Mouse (Mus musculus) liver, adult 2 months (tissue): ENCODE results near the gene Rnf212. TPM values are rescaled to one million over a fixed set of nuclear protein-coding genes. Genes with fewer than 3 reads are reported as not detected.

Source experiments
- DNase-seq: peaks from one replicate; pipeline ENCODE4 v3.0.0-alpha.2; 2011; ENCODE audit warnings: low read depth, low spot score; ENCODE audit errors: extremely low read depth
- H3K27ac ChIP-seq: fragments of 200-500 bp; replicated peaks from 2 replicates; pipeline ENCODE4 v1.5.1; 2012; ENCODE audit warnings: low read depth, mild to moderate bottlenecking, control low read depth, inconsistent platforms, low read length; ENCODE audit not compliant: insufficient read depth
- H3K27me3 ChIP-seq: fragments of 200-500 bp; 2 replicates; pipeline ENCODE4 v1.6.1; 2012; ENCODE audit warnings: mild to moderate bottlenecking, moderate library complexity, low read length, inconsistent platforms; ENCODE audit not compliant: control insufficient read depth, insufficient read depth
- H3K36me3 ChIP-seq: fragments of 200-500 bp; 2 replicates; pipeline ENCODE4 v1.6.1; 2012; ENCODE audit warnings: low read length, inconsistent platforms; ENCODE audit not compliant: control insufficient read depth, insufficient read depth
- H3K4me1 ChIP-seq: fragments of 200-500 bp; 2 replicates; pipeline ENCODE4 v1.6.1; 2011; ENCODE audit warnings: low read length; ENCODE audit not compliant: control insufficient read depth, insufficient read depth
- H3K4me3 ChIP-seq: fragments of 200-500 bp; 2 replicates; pipeline ENCODE4 v1.5.1; 2011; ENCODE audit warnings: low read depth, mild to moderate bottlenecking, control low read depth, low read length, moderate library complexity; ENCODE audit not compliant: insufficient read depth
- H3K79me2 ChIP-seq: fragments of 200-500 bp; 2 replicates; pipeline ENCODE4 v1.6.1; 2012; ENCODE audit warnings: inconsistent platforms, mild to moderate bottlenecking, low read length, moderate library complexity; ENCODE audit not compliant: control insufficient read depth, insufficient read depth
- H3K9ac ChIP-seq: fragments of 200-500 bp; 2 replicates; pipeline ENCODE4 v1.6.1; 2012; ENCODE audit warnings: low read depth, mild to moderate bottlenecking, control low read depth, inconsistent platforms, low read length
- CTCF ChIP-seq: fragments of 200-500 bp; IDR thresholded peaks from 2 replicates; pipeline ENCODE4 v1.5.1; 2011; ENCODE audit warnings: low read depth, low read length, control low read depth
- POLR2A ChIP-seq: fragments of 200-500 bp; IDR thresholded peaks from 2 replicates; pipeline ENCODE4 v1.6.1; 2011; ENCODE audit warnings: low read length, control low read depth; ENCODE audit not compliant: insufficient read depth; ENCODE audit errors: extremely low read depth
- WGBS: fragments of 180-500 bp; shearing (Covaris S2); methylation state at CpG from one replicate; pipeline ENCODE4 v1.1.7; 2018; 5-methylcytosine and 5-hydroxymethylcytosine counted together
- polyA plus RNA-seq: library from polyadenylated mRNA; depleted of rRNA; stranded (reverse); fragments of >200 nt; gene quantifications from 2 replicates; pipeline ENCODE4 v1.2.3, GENCODE M21; 2012; rRNA removed
- total RNA-seq: library from RNA; depleted of rRNA; stranded (reverse); fragments of >200 nt; gene quantifications from 2 replicates; pipeline ENCODE4 v1.2.3, GENCODE M21; 2014; rRNA removed

Gene Rnf212
- total and polyA plus RNA-seq, 2 experiments, result not detected

DNA sequence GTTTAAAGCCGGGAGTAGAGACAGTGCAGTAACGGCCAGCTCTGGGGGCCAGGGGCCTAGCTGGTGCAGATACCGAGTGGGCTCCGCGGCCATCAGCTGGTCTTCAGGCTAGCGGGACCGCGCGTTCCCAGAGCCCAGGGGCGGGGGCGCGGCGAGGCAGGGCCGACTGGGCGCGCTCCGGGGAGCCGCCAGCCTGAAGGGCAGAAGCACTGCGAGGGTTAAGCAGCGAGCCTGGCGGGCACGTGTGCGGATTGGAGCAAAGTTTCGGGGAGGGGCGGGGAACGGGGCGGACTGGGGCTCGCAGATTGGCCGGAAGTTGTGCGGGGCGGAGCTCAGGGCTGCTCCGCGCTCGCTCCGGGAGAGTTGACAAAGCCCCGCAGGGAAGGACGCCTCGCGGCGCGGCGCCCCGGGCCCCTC, 80.9 kb downstream of the Rnf212 start:
- Histone ChIP-seq H3K27me3 (no peaks in the 10 kb centered on the region), H3K4me3 (peak overlapping the region; percentile 92), H3K9ac (peak overlapping the region; percentile 96), H3K36me3 (no peaks in the 10 kb centered on the region), H3K79me2 (peaks cover 6% of the 10 kb centered on the region; the same call in 1 of the 2 replicates), H3K27ac (no peak overlapping the region), H3K4me1 (peaks cover 19% of the 10 kb centered on the region)
- WGBS, result under 1% methylated on average over 39 of the region's 43 CpGs
- TF ChIP-seq CTCF (no peak), POLR2A (peak; percentile 46; the same call in 1 of the 2 replicates)
- DNase-seq, result peak; percentile 80

DNA sequence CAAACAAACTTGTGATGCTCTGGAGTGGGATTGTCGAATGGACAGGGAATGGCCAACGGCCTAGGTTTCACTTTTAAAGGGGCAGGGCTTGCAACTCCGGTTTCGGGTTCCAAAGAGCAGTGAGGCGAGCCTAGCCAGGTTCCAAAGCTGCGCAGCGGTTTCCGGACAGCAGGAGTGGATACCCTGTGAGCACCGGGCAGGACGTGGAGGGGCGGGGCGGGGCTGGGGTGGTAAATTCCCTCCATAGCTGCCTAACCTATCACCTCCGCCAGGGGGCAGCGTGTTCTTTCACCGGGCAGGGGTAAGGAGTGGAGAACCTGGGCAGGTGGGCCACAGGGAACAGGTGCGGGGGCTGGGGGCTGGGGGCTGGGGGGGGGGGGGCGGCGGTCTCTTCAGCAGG, 82.5 kb downstream of the Rnf212 start, which contains the start of gene Fgfrl1:
TSS of gene Fgfrl1 (plus strand) at position 112 of the 400 bp plus-strand sequence.
- peak; percentile 78 for DNase-seq
- WGBS, result 2% methylated on average over 16 of the region's 18 CpGs

DNA sequence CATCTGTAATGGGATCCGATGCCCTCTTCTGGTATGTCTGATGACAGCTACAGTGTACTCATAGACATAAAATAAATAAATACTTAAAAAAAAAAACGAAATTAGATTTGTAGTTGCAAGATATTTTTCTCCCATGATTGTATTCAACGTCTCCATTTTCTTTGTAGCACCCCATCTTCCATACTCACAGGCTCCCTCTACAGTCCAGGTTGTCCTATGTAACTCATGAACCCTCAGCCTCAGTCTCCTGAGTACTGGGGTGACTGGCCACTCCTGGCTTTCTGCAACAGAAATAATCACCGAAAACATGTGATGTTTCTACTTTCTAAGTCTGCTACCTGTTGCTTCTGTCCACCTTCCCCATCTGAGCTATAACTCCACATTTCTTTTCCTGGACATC, 83.6 kb downstream of the Rnf212 start:
- Histone ChIP-seq H3K9ac (no peak overlapping the region), H3K79me2 (peaks cover under 1% of the 10 kb centered on the region; the same call in 1 of the 2 replicates), H3K4me3 (no peak overlapping the region), H3K36me3 (no peaks in the 10 kb centered on the region), H3K27me3 (no peaks in the 10 kb centered on the region), H3K27ac (no peak overlapping the region), H3K4me1 (peaks cover 15% of the 10 kb centered on the region)
- WGBS, result 79% methylated on average over 4 of the region's 4 CpGs
- TF ChIP-seq CTCF (no peak), POLR2A (no peak)
- DNase-seq, result no peak

More for the DNA sequence above, 82.5 kb downstream of the Rnf212 start, which contains the start of gene Fgfrl1:
- Histone ChIP-seq H3K27me3 (no peaks in the 10 kb centered on the region), H3K9ac (0 out of 2 replicates have a peak within 1 kb of the TSS, but pooled peaks have one; percentile 25), H3K27ac (no peak within 1 kb of the TSS), H3K4me1 (peaks cover 19% of the 10 kb centered on the region), H3K4me3 (peak within 1 kb of the TSS; percentile 6), H3K36me3 (no peaks in the 10 kb centered on the region), H3K79me2 (peaks cover 3% of the 10 kb centered on the region; the same call in 1 of the 2 replicates)
- TF ChIP-seq CTCF (peak; percentile 76), POLR2A (no peak)

GRCm38 (mm10) chr5:108689091-108689490, 85.7 kb downstream of the Rnf212 start:
- no peak for DNase-seq
- H3K9ac ChIP-seq, result no peak overlapping the region
- 88% methylated on average over 5 of the region's 5 CpGs for WGBS
- H3K79me2 ChIP-seq, result no peaks in the 10 kb centered on the region
- H3K27me3 ChIP-seq, result no peaks in the 10 kb centered on the region
- TF ChIP-seq CTCF (no peak), POLR2A (no peak)
- H3K4me3 ChIP-seq, result no peak overlapping the region
- H3K27ac ChIP-seq, result no peak overlapping the region
- no peaks in the 10 kb centered on the region for H3K36me3 ChIP-seq
- H3K4me1 ChIP-seq, result peaks cover 12% of the 10 kb centered on the region

- Histone ChIP-seq H3K4me1 (peaks cover 2% of the 10 kb centered on the region; the same call in 1 of the 2 replicates), H3K79me2 (no peaks in the 10 kb centered on the region), H3K36me3 (no peaks in the 10 kb centered on the region), H3K9ac (no peak overlapping the region), H3K27ac (no peak overlapping the region), H3K27me3 (no peaks in the 10 kb centered on the region), H3K4me3 (no peak overlapping the region)
- WGBS, result 95% methylated on average over 6 of the region's 6 CpGs
- TF ChIP-seq POLR2A (no peak), CTCF (no peak)
- no peak for DNase-seq
Measured at GRCm38 (mm10) chr5:108680871-108681270, 93.9 kb downstream of the Rnf212 start.

DNA sequence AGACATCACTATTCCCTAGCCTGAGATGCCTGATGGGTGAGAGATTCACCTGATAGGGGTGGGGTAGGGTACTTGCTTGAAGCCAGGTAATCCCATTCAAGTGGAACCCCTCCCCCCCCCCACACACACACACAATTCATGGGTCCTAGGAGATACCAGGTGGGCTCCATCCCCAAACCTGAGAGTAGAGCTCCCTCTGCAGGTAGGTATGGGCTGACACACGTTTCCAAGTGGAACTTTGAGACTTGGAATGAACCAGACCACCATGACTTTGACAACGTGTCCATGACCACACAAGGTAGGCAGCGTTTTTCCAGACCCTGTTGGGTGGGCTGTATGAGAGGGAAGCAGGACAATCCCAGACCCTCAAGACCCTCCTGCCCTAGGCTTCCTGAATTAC, 94.9 kb downstream of the Rnf212 start:
- peaks cover 6% of the 10 kb centered on the region for H3K4me1 ChIP-seq
- WGBS, result 41% methylated on average over 3 of the region's 3 CpGs
- no peaks in the 10 kb centered on the region for H3K36me3 ChIP-seq
- no peak overlapping the region for H3K27ac ChIP-seq
- no peak for DNase-seq
- H3K79me2 ChIP-seq, result no peaks in the 10 kb centered on the region
- H3K27me3 ChIP-seq, result no peaks in the 10 kb centered on the region
- no peak overlapping the region for H3K4me3 ChIP-seq
- no peak overlapping the region for H3K9ac ChIP-seq
- TF ChIP-seq POLR2A (no peak), CTCF (peak; percentile 55)

Other genes with a start within 250 kb of the Rnf212 start
- not detected in 2 replicates for gene Cplx1, start 225.0 kb downstream of the Rnf212 start, total RNA-seq
- not detected in 2 replicates for gene Cplx1, start 225.0 kb downstream of the Rnf212 start, polyA plus RNA-seq
- gene Gak, start 145.2 kb downstream of the Rnf212 start, total RNA-seq, result 32.7 and 39.8 TPM in 2 replicates
- 48.0 and 54.7 TPM in 2 replicates for gene Gak, start 145.2 kb downstream of the Rnf212 start, polyA plus RNA-seq
- 6.0 and 9.9 TPM in 2 replicates for gene Tmem175, start 145.2 kb downstream of the Rnf212 start, total RNA-seq
- gene Tmem175, start 145.2 kb downstream of the Rnf212 start, polyA plus RNA-seq, result 19.4 TPM in 2 replicates
- 2.1 and 2.6 TPM in 2 replicates for gene Idua, start 114.7 kb downstream of the Rnf212 start, total RNA-seq
- 4.3 and 7.3 TPM in 2 replicates for gene Idua, start 114.7 kb downstream of the Rnf212 start, polyA plus RNA-seq
- 14.0 and 16.3 TPM in 2 replicates for gene Dgkq, start 105.3 kb downstream of the Rnf212 start, total RNA-seq
- gene Dgkq, start 105.3 kb downstream of the Rnf212 start, polyA plus RNA-seq, result 19.5 and 28.2 TPM in 2 replicates
- 121 and 190 TPM in 2 replicates for gene Slc26a1, start 99.4 kb downstream of the Rnf212 start, total RNA-seq
- gene Slc26a1, start 99.4 kb downstream of the Rnf212 start, polyA plus RNA-seq, result 261 and 264 TPM in 2 replicates
- gene Fgfrl1, start 82.6 kb downstream of the Rnf212 start, total RNA-seq, result 20.2 and 22.7 TPM in 2 replicates
- 42.3 and 49.9 TPM in 2 replicates for gene Fgfrl1, start 82.6 kb downstream of the Rnf212 start, polyA plus RNA-seq
- 0.46 TPM in 1 of 2 replicates, not detected in the other for gene Tmed11, start 20.4 kb upstream of the Rnf212 start, total RNA-seq
- not detected in 2 replicates for gene Tmed11, start 20.4 kb upstream of the Rnf212 start, polyA plus RNA-seq
- not detected in 2 replicates for gene Vmn2r8, start 33.9 kb upstream of the Rnf212 start, total RNA-seq
- gene Vmn2r8, start 33.9 kb upstream of the Rnf212 start, polyA plus RNA-seq, result not detected in 2 replicates
- not detected in 2 replicates for gene Vmn2r9, start 77.6 kb upstream of the Rnf212 start, total RNA-seq
- gene Vmn2r9, start 77.6 kb upstream of the Rnf212 start, polyA plus RNA-seq, result not detected in 2 replicates
- gene Vmn2r10, start 231.5 kb upstream of the Rnf212 start, total RNA-seq, result not detected in 2 replicates
- not detected in 2 replicates for gene Vmn2r10, start 231.5 kb upstream of the Rnf212 start, polyA plus RNA-seq